Comparison of ENCODE assay signal across 8 mouse cellular contexts in genomic region chr5:103754330-103755134, GRCm38 (mm10).
DNase-seq lines count a peak whose midpoint lies in the region; ATAC-seq and TF ChIP-seq lines count a peak whose summit lies in the region.

No protein-coding gene starts in this region.

- 2% methylated on average over 34 of the region's 42 CpGs for WGBS in heart, embryonic 16.5 days
- under 1% methylated on average over 29 of the region's 42 CpGs for WGBS in macrophage (ENCODE audit: missing documents)

- H3K9ac ChIP-seq in heart, embryonic 16.5 days (ENCODE audit: low read length): peak overlapping the region; percentile 93

- H3K27me3 ChIP-seq in heart, embryonic 16.5 days (ENCODE audit: control insufficient read depth, insufficient read depth, low read length): no peaks in the 10 kb centered on the region

- ATAC-seq in heart, embryonic 16.5 days (replicated peaks; ENCODE audit: extremely low read depth, insufficient read depth, low FRiP score): peak; percentile 67

- H3K27ac ChIP-seq in embryonic fibroblast, embryonic 13.5 days (ENCODE audit: insufficient read depth, low read length): peak overlapping the region; percentile 94
- H3K27ac ChIP-seq in heart, embryonic 16.5 days (ENCODE audit: low read length): peak overlapping the region; percentile 93
- peak overlapping the region; percentile 86 for H3K27ac ChIP-seq in macrophage

- H3K4me2 ChIP-seq in heart, embryonic 16.5 days (ENCODE audit: low read depth, low read length): peak overlapping the region; percentile 67

- TF ChIP-seq POLR2A in embryonic fibroblast, embryonic 13.5 days (IDR thresholded peaks at IDR 0.05; ENCODE audit: low read depth, low read length): no peak

- H3K79me2 ChIP-seq in macrophage (ENCODE audit: inconsistent target): peaks cover 83% of the 10 kb centered on the region

- H3K36me3 ChIP-seq in heart, embryonic 16.5 days (ENCODE audit: control insufficient read depth, insufficient read depth): no peaks in the 10 kb centered on the region
- no peaks in the 10 kb centered on the region for H3K36me3 ChIP-seq in macrophage (ENCODE audit: inconsistent target)

- no peaks in the 10 kb centered on the region for H3K9me3 ChIP-seq in heart, embryonic 16.5 days (replicated peaks; ENCODE audit: control insufficient read depth, low read length)

- peak; percentile 72 for DNase-seq in CD4-positive helper T cell, adult 2 months (ENCODE audit: low read depth, low spot score)
- peak; percentile 57 for DNase-seq in R1 (ENCODE audit: low read depth, low spot score)
- DNase-seq in kidney, postnatal 14 days: peak; percentile 78
- DNase-seq in skeletal muscle tissue, adult 2 months (ENCODE audit: low read depth, low spot score): peak; percentile 51
- no peak for DNase-seq in layer of hippocampus, adult 9-11 months

- peak overlapping the region; percentile 82 for H3K4me3 ChIP-seq in embryonic fibroblast, embryonic 13.5 days (ENCODE audit: insufficient read depth, low read length)
- peak overlapping the region; percentile 62 for H3K4me3 ChIP-seq in heart, embryonic 16.5 days (ENCODE audit: low read length)
- H3K4me3 ChIP-seq in macrophage (ENCODE audit: inconsistent target): peak overlapping the region; percentile 71

- TF ChIP-seq CTCF in embryonic fibroblast, embryonic 13.5 days (IDR thresholded peaks at IDR 0.05; ENCODE audit: borderline replicate concordance, insufficient read depth, low read length): no peak

- H3K4me1 ChIP-seq in embryonic fibroblast, embryonic 13.5 days (ENCODE audit: control insufficient read depth, insufficient read depth, low read length): peaks cover 30% of the 10 kb centered on the region
- H3K4me1 ChIP-seq in heart, embryonic 16.5 days (ENCODE audit: control insufficient read depth, insufficient read depth, low read length): peaks cover 10% of the 10 kb centered on the region
